Mouse (Mus musculus): Measurements from ENCODE around the gene Mrgpra2b. TPM values are rescaled to one million over a fixed set of nuclear protein-coding genes. Genes with fewer than 3 reads are reported as not detected.

Gene Mrgpra2b
- 1.3 TPM for polyA plus RNA-seq (2015; fragmentation: Illumina TruSeq; extraction: RNeasy Lipid Tissue Mini Kit (QIAGEN cat#74804); ENCODE audit: insufficient read depth, low replicate concordance)

GRCm38 (mm10) chr7:47528762-47529161 is at the start of gene Mrgpra2b:
Gene Mrgpra2b (minus strand): TSS chr7:47528862.

GRCm38 (mm10) chr7:47452015-47452414 is 76.6 kb downstream of the Mrgpra2b start, which contains the start of gene Mrgpra2a:
Gene Mrgpra2a (minus strand): TSS chr7:47452139.

Other genes with a start within 250 kb of the Mrgpra2b start
- gene Mrgpra1, start 174.6 kb downstream of the Mrgpra2b start, polyA plus RNA-seq (2015; fragmentation: Illumina TruSeq; extraction: RNeasy Lipid Tissue Mini Kit (QIAGEN cat#74804); ENCODE audit: insufficient read depth, low replicate concordance), result not detected
- 0.40 TPM for gene Mrgpra2a, start 76.7 kb downstream of the Mrgpra2b start, polyA plus RNA-seq (2015; fragmentation: Illumina TruSeq; extraction: RNeasy Lipid Tissue Mini Kit (QIAGEN cat#74804); ENCODE audit: insufficient read depth, low replicate concordance)
- not detected for gene Mrgpra3, start 72.5 kb upstream of the Mrgpra2b start, polyA plus RNA-seq (2015; fragmentation: Illumina TruSeq; extraction: RNeasy Lipid Tissue Mini Kit (QIAGEN cat#74804); ENCODE audit: insufficient read depth, low replicate concordance)

Data from spleen, adult 10 weeks (tissue).